Mouse (Mus musculus) heart, adult 2 months (tissue): ENCODE measurements around the gene Ccsap.
A peak's percentile ranks its signal among the peaks of the same experiment; 100 is the strongest.

Experiments
- CTCF ChIP-seq: fragments of 200-600 bp; IDR thresholded peaks from 2 replicates; pipeline ENCODE4 v1.8.1; 2022; ENCODE audit warnings: antibody characterized with exemption, mild to moderate bottlenecking, moderate library complexity
- EP300 ChIP-seq: fragments of 200-500 bp; IDR thresholded peaks from 2 replicates; pipeline ENCODE4 v1.6.1; 2011; ENCODE audit warnings: low read depth, low read length, control low read depth; ENCODE audit not compliant: insufficient read depth

DNA sequence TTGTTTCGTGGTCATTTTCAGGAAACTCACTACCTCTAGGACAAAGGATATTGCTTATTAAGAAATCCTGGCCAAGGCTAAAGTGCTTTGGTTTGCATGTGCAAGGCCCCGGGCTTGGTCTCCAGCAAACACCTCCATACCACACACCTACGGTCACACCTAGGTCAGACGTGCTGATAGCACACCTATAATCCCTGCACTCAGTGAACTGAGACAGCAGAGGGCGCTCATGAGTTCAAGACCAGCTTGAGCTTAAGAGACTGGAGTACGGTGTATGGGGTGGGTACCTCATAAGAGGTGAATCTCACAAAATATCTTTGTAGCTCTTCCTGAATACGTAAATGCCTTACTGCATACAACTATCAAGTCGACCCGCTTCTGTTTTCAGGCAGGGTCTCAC lies 24.6 kb downstream of the Ccsap start:
- TF ChIP-seq CTCF (peak; percentile 83), EP300 (no peak)
